Mouse (Mus musculus) liver, embryonic 14.5 days (tissue): ENCODE results near the gene Npas3.

Experiments used
- CTCF ChIP-seq: IDR thresholded peaks from 2 replicates; pipeline ENCODE4 v1.5.1; 2016; ENCODE audit warnings: antibody characterized with exemption, low read depth, control low read depth
- EP300 ChIP-seq: IDR thresholded peaks from 2 replicates; pipeline ENCODE4 v1.6.1; 2016; ENCODE audit warnings: antibody characterized with exemption, low read depth

GRCm38 (mm10) chr12:53679161-53679560 lies 430.7 kb downstream of the Npas3 start:
- TF ChIP-seq EP300 (no peak), CTCF (no peak)
